Mouse (Mus musculus): ENCODE measurements at regions not wholly inside any gene's neighbourhood (a gene's known extent, or its start where the extent isn't known, plus 50 kb on each side); places are given as distances from the start of the nearest gene placed in this dataset.
A peak's percentile ranks its signal among the peaks of the same experiment; 100 is the strongest.

- no peak for DNase-seq (ENCODE audit: low read depth, low spot score)
Measured at GRCm38 (mm10) chr6:98872334-98872733, 529.8 kb upstream of the Gm765 start.

DNA sequence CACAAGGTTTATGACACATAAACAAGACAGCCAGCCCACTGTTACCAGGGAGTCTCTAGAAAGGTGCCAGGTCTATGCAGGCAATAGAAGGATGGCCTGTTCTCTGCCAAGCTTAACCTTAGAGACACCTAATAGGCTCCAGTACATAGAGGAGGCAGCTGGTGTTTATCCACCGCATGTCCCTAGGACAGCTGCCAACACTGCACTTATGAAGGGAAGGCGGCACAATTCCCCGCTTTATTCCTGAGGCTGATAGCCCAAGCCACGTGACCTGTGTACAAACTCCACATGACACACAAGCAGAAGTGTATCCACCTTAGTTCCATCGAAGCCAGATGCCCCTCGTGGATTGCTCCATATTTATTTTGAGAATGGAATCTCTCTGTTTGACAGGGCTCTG lies 527.2 kb upstream of the Gm765 start:
- no peak for DNase-seq (ENCODE audit: low read depth, low spot score)

GRCm38 (mm10) chr6:98864306-98864705 lies 521.8 kb upstream of the Gm765 start:
- DNase-seq (ENCODE audit: low read depth, low spot score), result no peak

- no peak for DNase-seq (ENCODE audit: low read depth, low spot score)
Measured at GRCm38 (mm10) chr6:98855958-98856357, 513.4 kb upstream of the Gm765 start.

DNA sequence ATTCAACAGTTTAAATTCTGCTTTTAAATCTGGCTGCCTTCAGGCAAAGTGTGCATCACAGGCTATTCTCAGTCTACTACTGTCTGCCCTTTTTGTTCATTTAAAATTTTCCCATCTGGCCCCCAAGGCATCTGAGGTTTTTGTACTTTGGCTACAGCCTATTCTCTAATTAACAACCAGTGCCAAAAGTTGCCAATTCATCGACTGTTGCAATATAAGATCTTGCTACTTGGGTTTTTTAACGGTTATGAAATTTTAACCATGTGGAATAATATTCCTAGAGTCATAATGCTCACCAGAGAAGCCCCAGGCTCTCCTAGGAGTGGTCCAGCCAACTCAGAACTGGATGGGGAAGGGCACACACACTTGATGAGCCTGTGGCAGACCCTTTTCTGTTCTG lies 508.4 kb upstream of the Gm765 start:
- DNase-seq (ENCODE audit: low read depth, low spot score), result no peak

GRCm38 (mm10) chr6:98848835-98849234 lies 506.3 kb upstream of the Gm765 start:
- DNase-seq (ENCODE audit: low read depth, low spot score), result no peak

DNA sequence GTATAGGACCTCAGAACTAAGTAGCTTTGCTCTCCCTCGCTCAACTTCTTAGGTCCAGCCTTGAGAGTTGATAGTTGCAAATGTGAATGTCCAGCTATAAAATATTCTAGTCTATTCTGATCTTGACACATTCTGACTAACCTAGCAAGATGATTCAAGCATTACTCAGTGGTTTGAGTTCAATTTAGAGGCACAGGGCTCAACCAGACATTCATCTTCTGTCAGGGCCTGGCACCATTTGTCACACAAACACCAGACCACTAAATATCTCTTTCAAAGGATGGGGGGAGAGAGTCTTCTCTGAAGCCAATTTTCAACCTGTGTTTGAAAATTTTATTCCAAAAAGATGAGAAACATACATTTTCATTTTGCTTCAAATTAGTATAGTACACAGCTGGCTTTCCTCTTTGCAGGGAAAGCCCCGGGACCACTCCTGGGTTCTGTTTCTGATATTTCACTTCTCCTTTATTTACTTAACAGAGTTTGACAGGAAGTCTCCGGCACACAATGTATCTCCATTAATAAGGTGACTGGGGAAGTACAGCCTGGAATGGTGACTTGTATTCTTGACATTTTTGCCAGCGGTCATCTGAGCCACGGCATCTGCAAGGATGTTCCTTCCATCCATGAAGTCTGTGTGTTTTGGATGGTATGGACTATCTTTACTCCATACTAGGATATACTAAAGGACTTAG lies 503.6 kb upstream of the Gm765 start:
- DNase-seq (ENCODE audit: low read depth, low spot score), result no peak

DNA sequence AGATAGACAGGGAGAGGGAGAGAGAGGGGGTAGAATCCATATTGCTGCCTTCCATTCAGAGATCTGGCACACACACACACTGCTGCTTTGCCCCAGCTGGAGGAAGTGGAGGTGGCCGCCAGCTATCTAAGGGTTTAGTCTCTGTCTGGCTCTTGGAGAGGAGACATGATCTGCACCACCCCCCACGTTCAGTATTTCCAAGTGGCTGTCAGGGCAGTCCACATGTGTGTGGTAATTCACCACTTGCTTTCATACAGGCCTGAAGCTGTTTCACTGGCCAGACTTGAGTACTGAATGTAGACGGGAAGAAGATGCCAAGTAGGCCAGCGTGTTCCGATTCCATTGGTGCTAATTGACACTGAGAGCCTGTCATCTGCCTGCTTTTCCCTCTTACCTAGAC lies 501.0 kb upstream of the Gm765 start:
- DNase-seq (ENCODE audit: low read depth, low spot score), result no peak

DNA sequence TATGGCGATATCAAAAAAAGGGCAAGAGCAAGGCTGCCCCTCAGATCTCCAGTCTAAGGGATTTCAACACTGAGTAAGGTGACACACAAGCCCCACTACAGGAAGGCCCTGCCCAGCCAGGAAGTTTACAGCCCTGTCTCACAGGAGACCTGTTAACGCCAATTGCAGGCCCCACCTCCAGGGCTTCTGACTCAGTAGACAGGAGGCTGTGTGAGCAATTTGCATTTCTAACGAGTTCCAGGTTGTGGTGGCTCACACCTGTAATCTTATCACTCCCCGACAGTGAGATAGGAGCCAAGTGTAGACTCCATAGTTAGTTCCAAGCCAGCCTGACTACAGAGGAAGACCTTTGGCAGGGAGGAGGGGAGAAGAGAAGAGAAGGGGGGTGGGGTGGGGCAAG lies 500.4 kb upstream of the Gm765 start:
- no peak for DNase-seq (ENCODE audit: low read depth, low spot score)

DNA sequence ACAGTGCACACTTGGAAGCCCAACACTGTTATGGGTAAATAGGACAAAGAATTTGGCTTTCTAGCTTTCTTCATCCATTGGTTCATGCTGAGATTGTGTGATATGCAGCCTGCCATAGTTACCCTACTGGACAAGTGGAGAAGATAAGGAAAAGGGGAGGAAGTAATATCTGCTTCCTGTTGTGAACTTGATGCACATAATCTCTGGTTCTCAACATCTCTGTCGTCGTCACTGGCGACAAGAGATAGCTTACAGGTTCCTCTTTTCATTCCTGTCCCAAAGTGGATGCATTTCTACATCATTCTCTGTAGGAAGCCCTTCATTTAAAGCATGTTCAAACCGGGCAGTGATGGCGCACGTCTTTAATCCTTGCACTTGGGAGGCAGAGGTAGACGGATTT lies 491.4 kb upstream of the Gm765 start:
- DNase-seq (ENCODE audit: low read depth, low spot score), result no peak

GRCm38 (mm10) chr6:98830191-98830590 lies 487.6 kb upstream of the Gm765 start:
- no peak for DNase-seq (ENCODE audit: low read depth, low spot score)

- DNase-seq (ENCODE audit: low read depth, low spot score), result no peak
Measured at GRCm38 (mm10) chr6:98808046-98808445, 465.5 kb upstream of the Gm765 start.

GRCm38 (mm10) chr6:98803384-98803949 lies 460.9 kb upstream of the Gm765 start:
- DNase-seq (ENCODE audit: low read depth, low spot score), result no peak

DNA sequence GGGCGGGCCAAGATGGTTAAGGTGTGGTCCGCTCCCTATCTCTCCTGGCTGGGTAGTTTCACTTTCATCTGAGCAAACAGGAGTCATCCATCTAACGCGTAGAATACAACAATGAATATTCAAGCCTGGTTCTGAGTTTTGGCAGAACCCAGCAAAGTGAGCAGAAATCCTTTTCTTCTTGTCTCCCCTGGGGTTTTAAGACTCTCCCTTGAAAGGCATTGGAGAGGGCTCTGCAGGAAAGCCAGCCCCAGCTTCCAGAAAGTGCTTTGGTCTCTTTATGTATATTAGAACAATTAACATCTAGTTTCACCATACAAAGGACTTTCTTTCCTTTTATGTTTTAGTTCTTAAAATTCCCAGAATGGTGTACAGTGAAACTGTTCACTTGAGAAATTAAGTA lies 458.5 kb upstream of the Gm765 start:
- DNase-seq (ENCODE audit: low read depth, low spot score), result no peak

GRCm38 (mm10) chr6:98800040-98800439 lies 457.5 kb upstream of the Gm765 start:
- no peak for DNase-seq (ENCODE audit: low read depth, low spot score)

- DNase-seq (ENCODE audit: low read depth, low spot score), result no peak
Measured at GRCm38 (mm10) chr6:98797778-98798177, 455.2 kb upstream of the Gm765 start.

- no peak for DNase-seq (ENCODE audit: low read depth, low spot score)
Measured at GRCm38 (mm10) chr6:98797373-98797772, 454.8 kb upstream of the Gm765 start.

GRCm38 (mm10) chr6:98796666-98797065 lies 454.1 kb upstream of the Gm765 start:
- no peak for DNase-seq (ENCODE audit: low read depth, low spot score)

- DNase-seq (ENCODE audit: low read depth, low spot score), result no peak
Measured at GRCm38 (mm10) chr6:98787422-98787821, 444.9 kb upstream of the Gm765 start.

GRCm38 (mm10) chr6:98782074-98782473 lies 439.5 kb upstream of the Gm765 start:
- no peak for DNase-seq (ENCODE audit: low read depth, low spot score)

- DNase-seq (ENCODE audit: low read depth, low spot score), result no peak
Measured at GRCm38 (mm10) chr6:98775780-98776179, 433.2 kb upstream of the Gm765 start.

GRCm38 (mm10) chr6:98769999-98770398 lies 427.4 kb upstream of the Gm765 start:
- no peak for DNase-seq (ENCODE audit: low read depth, low spot score)

GRCm38 (mm10) chr6:98769322-98769721 lies 426.8 kb upstream of the Gm765 start:
- no peak for DNase-seq (ENCODE audit: low read depth, low spot score)

DNA sequence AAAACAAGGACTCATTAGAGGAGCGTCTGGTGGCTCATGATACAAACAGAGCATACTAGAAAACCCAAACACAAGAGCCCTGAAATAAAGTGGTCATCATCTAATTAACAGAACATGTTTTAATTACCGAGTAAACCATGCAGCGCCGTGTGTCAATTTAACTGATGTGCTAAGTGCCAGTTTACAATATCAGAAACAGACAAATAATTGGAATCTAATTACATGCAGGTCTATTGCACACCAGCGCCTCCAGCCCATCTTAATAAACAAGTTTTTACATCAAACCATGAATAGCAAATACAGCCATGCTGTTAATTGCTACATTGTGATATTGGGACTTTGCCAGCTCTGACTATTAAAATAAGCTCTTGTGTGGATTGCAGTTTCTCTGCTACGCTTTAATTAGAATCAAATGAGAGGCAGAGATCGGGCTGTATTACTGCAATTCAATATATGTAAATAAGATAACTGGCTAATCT lies 425.3 kb upstream of the Gm765 start:
- DNase-seq (ENCODE audit: low read depth, low spot score), result peak; percentile 76
